Mouse (Mus musculus) brain, embryonic 14.5 days (tissue): ENCODE measurements at regions not wholly inside any gene's neighbourhood (a gene's known extent, or its start where the extent isn't known, plus 50 kb on each side); places are given as distances from the start of the nearest gene placed in this dataset.

ENCODE experiments used
- DNase-seq: peaks from one replicate; pipeline ENCODE4 v3.0.0-alpha.2; 2011; ENCODE audit warnings: low read depth
- CTCF ChIP-seq: fragments of 200-500 bp; IDR thresholded peaks from 2 replicates; pipeline ENCODE4 v1.5.1; 2012; ENCODE audit warnings: inconsistent platforms, mild to moderate bottlenecking, moderate library complexity, borderline replicate concordance; ENCODE audit not compliant: insufficient read depth, insufficient read length; ENCODE audit errors: extremely low read depth
- POLR2A ChIP-seq: fragments of 200-500 bp; IDR thresholded peaks from 2 replicates; pipeline ENCODE4 v1.6.1; 2012; ENCODE audit warnings: mild to moderate bottlenecking, inconsistent platforms, borderline replicate concordance; ENCODE audit not compliant: poor library complexity, insufficient read depth, insufficient read length, severe bottlenecking; ENCODE audit errors: extremely low read depth

DNA sequence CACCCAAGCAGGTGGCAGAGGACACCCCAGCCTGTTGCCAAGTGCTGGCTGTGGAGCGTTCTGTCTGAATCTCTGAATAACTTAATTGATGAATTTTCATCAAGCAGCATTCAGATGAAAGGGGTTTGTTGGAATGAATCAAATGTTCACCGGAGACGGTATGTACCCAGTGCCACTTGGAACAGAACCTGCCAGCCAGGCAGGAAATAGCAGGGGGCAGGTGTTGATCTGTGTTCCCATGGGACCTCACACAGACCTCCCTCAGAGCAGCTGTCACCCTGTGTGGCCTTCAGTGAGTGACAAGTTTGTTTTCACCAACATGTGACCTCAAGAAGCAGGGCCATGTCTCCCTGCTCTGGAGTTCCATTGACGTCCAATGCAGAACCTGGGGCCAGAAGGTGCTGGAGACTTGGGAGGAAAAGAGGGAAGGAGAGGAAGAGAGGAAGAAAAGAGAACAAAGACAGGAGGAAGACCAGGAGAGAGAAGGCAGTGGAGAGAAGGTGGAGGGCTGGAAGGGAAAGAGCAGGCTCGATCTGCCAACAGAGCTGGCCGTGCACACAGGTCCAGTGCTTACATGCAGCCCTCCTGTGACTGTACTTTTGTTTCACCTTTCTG is 57.3 kb upstream of the 1700021F07Rik start:
- no peak for TF ChIP-seq CTCF
- DNase-seq: no peak

DNA sequence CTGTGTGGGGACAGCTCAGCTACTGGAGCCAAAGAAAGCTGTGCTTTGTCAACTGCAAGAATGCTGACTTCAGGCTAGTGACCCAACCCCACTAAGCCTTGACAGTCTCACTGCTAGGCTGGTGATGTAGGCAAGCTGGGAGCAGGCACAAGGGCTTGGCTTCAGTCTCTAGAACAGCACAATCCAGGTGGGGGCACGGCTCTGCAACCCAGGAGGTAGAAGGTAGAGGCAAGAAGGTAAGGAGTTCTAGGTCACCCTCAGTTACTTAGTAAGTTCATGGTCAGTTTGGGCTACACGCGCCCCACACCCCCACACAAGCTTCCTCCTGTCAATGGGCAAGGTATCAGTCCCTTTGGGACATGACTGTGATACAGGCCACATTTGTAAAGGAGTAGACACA is 54.2 kb upstream of the 1700021F07Rik start:
- TF ChIP-seq POLR2A (no peak), CTCF (no peak)
- DNase-seq: no peak

DNA sequence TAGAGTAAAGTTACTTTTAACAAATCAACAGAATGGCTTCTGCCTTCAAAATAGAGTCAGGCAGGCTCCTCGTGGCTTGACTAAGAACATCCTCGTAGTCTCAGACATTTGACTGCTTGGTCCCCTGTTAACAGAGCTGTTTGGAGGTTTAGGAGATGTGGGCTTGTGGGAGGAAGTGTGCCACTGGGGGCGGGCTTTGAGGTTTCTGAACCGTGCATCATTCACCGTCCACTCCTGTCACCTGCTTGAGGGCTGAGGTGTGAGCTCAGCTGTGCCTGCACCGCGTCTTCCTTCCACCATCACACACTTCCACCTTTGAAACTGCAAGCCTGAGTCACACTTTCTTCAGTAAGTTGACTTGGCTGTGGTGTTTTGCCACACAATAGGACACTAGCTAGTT is 52.6 kb upstream of the 1700021F07Rik start:
- no peak for DNase-seq

More for the DNA sequence above, 52.6 kb upstream of the 1700021F07Rik start:
- TF ChIP-seq POLR2A (no peak), CTCF (no peak)
